Comparison of ENCODE assay signal across 8 mouse cellular contexts in genomic region chr1:85894748-85895360, GRCm38 (mm10). TPM values are rescaled to one million over a fixed set of nuclear protein-coding genes. Genes with fewer than 3 reads are reported as not detected.
A peak's percentile ranks its signal among the peaks of the same experiment; 100 is the strongest.
DNase-seq lines count a peak whose midpoint lies in the region; ATAC-seq and TF ChIP-seq lines count a peak whose summit lies in the region.

No protein-coding gene starts in this region.

- under 1% methylated on average over 20 of the region's 30 CpGs for WGBS in embryonic facial prominence, embryonic 14.5 days
- under 1% methylated on average over 30 of the region's 30 CpGs for WGBS in hindbrain, embryonic 14.5 days
- 1% methylated on average over 30 of the region's 30 CpGs for WGBS in liver, embryonic 14.5 days (ENCODE audit: insufficient replicate concordance)

- no peaks in the 10 kb centered on the region for H3K27me3 ChIP-seq in embryonic facial prominence, embryonic 14.5 days (replicated peaks; ENCODE audit: control insufficient read depth, insufficient read depth, low read length)
- H3K27me3 ChIP-seq in hindbrain, embryonic 14.5 days (ENCODE audit: control insufficient read depth, insufficient read depth, low read length): no peaks in the 10 kb centered on the region
- no peaks in the 10 kb centered on the region for H3K27me3 ChIP-seq in liver, embryonic 14.5 days (ENCODE audit: control insufficient read depth, insufficient read depth, low read length)

- H3K36me3 ChIP-seq in embryonic facial prominence, embryonic 14.5 days (ENCODE audit: control insufficient read depth, insufficient read depth, low read length): no peaks in the 10 kb centered on the region
- no peaks in the 10 kb centered on the region for H3K36me3 ChIP-seq in hindbrain, embryonic 14.5 days (replicated peaks; ENCODE audit: control insufficient read depth, insufficient read depth)
- no peaks in the 10 kb centered on the region for H3K36me3 ChIP-seq in liver, embryonic 14.5 days (replicated peaks; ENCODE audit: control insufficient read depth, insufficient read depth, low read depth)

- DNase-seq in left cerebral cortex, postnatal 25 days (ENCODE audit: low spot score in 2 of 2): peak; percentile 25 to 50
- DNase-seq in left cerebral cortex, adult 18-20 months (ENCODE audit: low spot score in 2 of 2): no peak
- peak; percentile 44 for DNase-seq in adrenal gland, postnatal 25 days
- peak; percentile 88 for DNase-seq in embryonic facial prominence, embryonic 14.5 days (ENCODE audit: low spot score)
- DNase-seq in hindbrain, embryonic 14.5 days (ENCODE audit: low spot score): peak; percentile 64
- DNase-seq in liver, embryonic 14.5 days (ENCODE audit: low read depth in 3 of 3, low spot score in 3 of 3): no peak
- DNase-seq in neural tube, embryonic 10.5 days (ENCODE audit: extremely low spot score, low spot score): peak; percentile 74
- no peak for DNase-seq in spleen, postnatal 36 days (ENCODE audit: low spot score in 2 of 2)

- no peak for TF ChIP-seq EP300 in liver, embryonic 14.5 days (IDR thresholded peaks at IDR 0.05; ENCODE audit: low read depth)

- H3K9me3 ChIP-seq in embryonic facial prominence, embryonic 14.5 days (ENCODE audit: control insufficient read depth, low read length): no peaks in the 10 kb centered on the region
- no peaks in the 10 kb centered on the region for H3K9me3 ChIP-seq in hindbrain, embryonic 14.5 days (ENCODE audit: control insufficient read depth, low read length)
- no peaks in the 10 kb centered on the region for H3K9me3 ChIP-seq in liver, embryonic 14.5 days (ENCODE audit: control insufficient read depth, low read length)

- peak overlapping the region; percentile 93 for H3K27ac ChIP-seq in embryonic facial prominence, embryonic 14.5 days (replicated peaks; ENCODE audit: low read depth, low read length)
- H3K27ac ChIP-seq in hindbrain, embryonic 14.5 days: peak overlapping the region; percentile 89
- no peak overlapping the region for H3K27ac ChIP-seq in liver, embryonic 14.5 days

- intact Hi-C loops in left cerebral cortex, postnatal 25 days (cut with DNase I): loop anchor here (1.0 to 2.0 kb wide), 2 partner anchors 38 to 41 kb away; no protein-coding TSS in a partner anchor

- H3K4me1 ChIP-seq in embryonic facial prominence, embryonic 14.5 days (ENCODE audit: control insufficient read depth, insufficient read depth, low read length): peaks cover 39% of the 10 kb centered on the region
- peaks cover 44% of the 10 kb centered on the region for H3K4me1 ChIP-seq in hindbrain, embryonic 14.5 days (replicated peaks; ENCODE audit: control insufficient read depth, insufficient read depth, low read length)
- peaks cover 0 to 30% of the 10 kb centered on the region in 2 experiments; a peak in 2 of 4 replicates for H3K4me1 ChIP-seq in liver, embryonic 14.5 days (replicated peaks; ENCODE audit: control insufficient read depth in 2 of 2, insufficient read depth in 2 of 2, low read length in 1 of 2)

- peak; percentile 30; the same call in 1 of the 2 replicates for ATAC-seq in embryonic facial prominence, embryonic 14.5 days (ENCODE audit: low read depth)
- ATAC-seq in hindbrain, embryonic 14.5 days (ENCODE audit: low FRiP score): peak; percentile 10
- peak; percentile 17; the same call in 1 of the 2 replicates for ATAC-seq in liver, embryonic 14.5 days (ENCODE audit: insufficient read depth)

- no peak for TF ChIP-seq CTCF in liver, embryonic 14.5 days (IDR thresholded peaks at IDR 0.05; ENCODE audit: low read depth)

- peak overlapping the region; percentile 83 for H3K9ac ChIP-seq in embryonic facial prominence, embryonic 14.5 days (ENCODE audit: low read depth, low read length)
- peak overlapping the region; percentile 84 for H3K9ac ChIP-seq in hindbrain, embryonic 14.5 days
- peak overlapping the region; percentile 52 for H3K9ac ChIP-seq in liver, embryonic 14.5 days (replicated peaks)

- H3K4me2 ChIP-seq in embryonic facial prominence, embryonic 14.5 days (ENCODE audit: low read depth, low read length): peak overlapping the region; percentile 85
- H3K4me2 ChIP-seq in hindbrain, embryonic 14.5 days (replicated peaks): peak overlapping the region; percentile 65
- peak overlapping the region; percentile 72 for H3K4me2 ChIP-seq in liver, embryonic 14.5 days (ENCODE audit: low read depth)

- H3K4me3 ChIP-seq in embryonic facial prominence, embryonic 14.5 days (ENCODE audit: low read depth, low read length): peak overlapping the region; percentile 84
- H3K4me3 ChIP-seq in hindbrain, embryonic 14.5 days (replicated peaks; ENCODE audit: low read length): peak overlapping the region; percentile 86
- peak overlapping the region; percentile 65 to 82 for H3K4me3 ChIP-seq in liver, embryonic 14.5 days (ENCODE audit: insufficient read depth in 1 of 2, low read depth in 2 of 2, low read length in 2 of 2)

RNA-seq across cellular contexts. Expression of gene Itm2c, which starts 0.8 kb away (rescaled TPM):
- total RNA-seq in left cerebral cortex, postnatal 25 days (2021): 100 to 1,000 TPM; 732 to 765 TPM
- total RNA-seq in left cerebral cortex, adult 18-20 months (2021): 100 to 1,000 TPM; 731 to 809 TPM
- 453 and 521 TPM in 2 replicates for total RNA-seq in adrenal gland, postnatal 25 days (2021)
- polyA plus RNA-seq in embryonic facial prominence, embryonic 14.5 days (2014; fragmentation: Nextera tagmentation; extraction: Ambion mirVana): 158 and 177 TPM in 2 replicates
- 124 and 127 TPM in 2 replicates for polyA plus RNA-seq in hindbrain, embryonic 14.5 days (2014; fragmentation: Nextera tagmentation; extraction: Ambion mirVana)
- 21.5 and 22.0 TPM in 2 replicates for polyA plus RNA-seq in liver, embryonic 14.5 days (2012; rRNA removed)
- polyA plus RNA-seq in liver, embryonic 14.5 days (2014; fragmentation: Nextera tagmentation; extraction: Ambion mirVana): 26.3 and 27.2 TPM in 2 replicates

RNA-seq across cellular contexts. Expression of gene 4933407L21Rik, which starts 33.4 kb away (rescaled TPM):
- total RNA-seq in left cerebral cortex, postnatal 25 days (2021): 1 to 10 TPM; 5.5 to 7.0 TPM
- total RNA-seq in left cerebral cortex, adult 18-20 months (2021): 1 to 10 TPM; 5.2 to 7.7 TPM
- total RNA-seq in adrenal gland, postnatal 25 days (2021): 0.27 TPM in 1 of 2 replicates, not detected in the other
- polyA plus RNA-seq in embryonic facial prominence, embryonic 14.5 days (2014; fragmentation: Nextera tagmentation; extraction: Ambion mirVana): 0.43 and 0.54 TPM in 2 replicates
- 4.8 and 7.5 TPM in 2 replicates for polyA plus RNA-seq in hindbrain, embryonic 14.5 days (2014; fragmentation: Nextera tagmentation; extraction: Ambion mirVana)
- polyA plus RNA-seq in liver, embryonic 14.5 days (2012; rRNA removed): 0.05 and 0.08 TPM in 2 replicates
- not detected in 2 replicates for polyA plus RNA-seq in liver, embryonic 14.5 days (2014; fragmentation: Nextera tagmentation; extraction: Ambion mirVana)

Comparison
In these comparisons a context has a peak if more than half of its experiments do, and no peak if none do; other contexts are left out.
1. DNase-seq: peak in left cerebral cortex, postnatal 25 days (2 of 2), adrenal gland, postnatal 25 days (single experiment), embryonic facial prominence, embryonic 14.5 days (single experiment), hindbrain, embryonic 14.5 days (single experiment) and neural tube, embryonic 10.5 days (single experiment); none in left cerebral cortex, adult 18-20 months (0 of 2), liver, embryonic 14.5 days (0 of 3) and spleen, postnatal 36 days (0 of 2).
2. Peak in every context shown above with its lines, with median percentiles within 50 percentile points of each other: ATAC-seq, H3K4me2 ChIP-seq, H3K4me3 ChIP-seq and H3K9ac ChIP-seq.